Mouse (Mus musculus) urinary bladder, postnatal 14 days (tissue): Measurements from ENCODE around the gene Akt3.

Experiments used
- DNase-seq: peaks from one replicate; pipeline ENCODE4 v3.0.0; 2021; ENCODE audit warnings: low spot score

Gene Akt3

GRCm38 (mm10) chr1:177258034-177258342 lies at the start of gene Akt3:
Gene Akt3, minus strand, starts transcription at chr1:177258203.
- DNase-seq = no peak

DNA sequence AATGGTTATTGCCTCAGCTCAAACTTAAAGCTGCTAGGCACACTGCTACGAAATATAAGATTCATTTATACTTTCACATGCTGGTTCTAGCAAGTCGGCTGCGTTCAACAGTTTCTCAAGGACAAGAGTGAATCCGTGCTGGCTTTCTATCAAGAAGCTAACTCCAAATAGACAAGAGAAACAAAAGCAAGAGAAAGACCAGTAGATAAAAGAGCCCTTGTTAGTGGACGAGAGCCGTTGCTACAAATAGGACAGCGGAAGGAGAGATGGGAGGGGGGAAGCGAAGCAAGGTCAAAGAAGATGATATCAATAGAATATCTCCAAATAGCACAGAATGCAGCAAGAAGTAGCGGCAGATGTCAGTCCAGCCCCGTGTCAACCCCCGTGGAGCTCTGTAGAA lies 49.5 kb upstream of the Akt3 start:
- no peak for DNase-seq

DNA sequence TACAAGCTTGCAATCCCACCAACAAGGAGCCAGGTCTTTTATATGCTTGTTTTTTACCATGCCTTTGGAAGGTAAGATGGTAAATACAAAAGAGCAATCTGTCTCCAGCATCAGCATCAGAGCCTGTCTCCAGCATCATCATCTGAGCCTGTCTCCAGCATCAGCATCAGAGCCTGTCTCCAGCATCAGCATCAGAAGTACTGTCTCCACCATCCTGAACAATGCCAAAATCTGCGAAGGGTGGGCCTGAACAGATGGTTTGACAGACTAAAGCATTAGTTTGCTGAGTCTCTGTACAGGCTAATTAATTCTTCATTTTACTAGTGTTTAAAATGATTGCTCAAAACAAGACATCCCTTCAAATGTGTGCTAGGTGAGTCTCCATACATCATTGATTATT lies 40.2 kb upstream of the Akt3 start:
- no peak for DNase-seq

DNA sequence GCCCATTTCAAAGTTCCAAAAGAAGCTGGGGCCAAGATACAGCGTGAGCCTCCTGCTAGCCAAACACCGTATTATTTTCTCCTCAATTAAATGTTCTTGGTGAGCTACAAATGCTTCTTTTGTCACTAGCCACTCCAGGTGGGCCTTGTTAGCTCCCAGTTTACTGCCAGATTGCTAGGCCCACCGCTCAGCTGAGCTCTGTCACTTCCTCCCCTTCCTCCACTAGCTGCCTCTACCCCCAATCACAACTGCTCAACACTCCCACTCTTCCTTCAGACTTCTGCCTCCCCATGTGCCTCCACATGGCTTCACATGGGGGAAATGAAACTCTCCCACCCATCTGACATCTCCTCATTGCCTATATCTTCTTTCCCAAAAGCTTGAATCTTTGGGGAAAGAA lies 28.8 kb upstream of the Akt3 start:
- DNase-seq = no peak

- no peak for DNase-seq
Measured at GRCm38 (mm10) chr1:177281925-177282324, 23.9 kb upstream of the Akt3 start.

- no peak for DNase-seq
Measured at GRCm38 (mm10) chr1:177277361-177277760, 19.4 kb upstream of the Akt3 start.

DNA sequence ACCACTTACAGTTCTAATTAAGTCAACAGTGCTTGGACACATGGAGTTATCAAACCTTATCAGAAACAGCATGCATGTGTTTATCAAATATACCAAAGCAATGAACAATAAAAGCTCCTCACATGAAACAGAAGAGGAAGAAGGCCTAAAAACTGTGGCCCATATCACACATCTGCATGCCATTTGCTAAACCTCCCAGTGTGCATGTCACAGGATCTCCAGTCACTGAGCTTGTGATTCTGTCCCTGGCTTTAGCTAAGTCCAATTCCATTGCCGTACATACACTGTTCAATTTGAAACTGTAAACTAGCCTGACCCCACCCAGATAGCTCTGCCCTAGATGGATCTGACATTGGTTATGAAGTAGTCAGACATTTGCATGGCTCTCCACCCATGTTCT lies 9.6 kb upstream of the Akt3 start:
- DNase-seq = no peak

GRCm38 (mm10) chr1:177262926-177263325 lies 4.9 kb upstream of the Akt3 start:
- DNase-seq = no peak

DNA sequence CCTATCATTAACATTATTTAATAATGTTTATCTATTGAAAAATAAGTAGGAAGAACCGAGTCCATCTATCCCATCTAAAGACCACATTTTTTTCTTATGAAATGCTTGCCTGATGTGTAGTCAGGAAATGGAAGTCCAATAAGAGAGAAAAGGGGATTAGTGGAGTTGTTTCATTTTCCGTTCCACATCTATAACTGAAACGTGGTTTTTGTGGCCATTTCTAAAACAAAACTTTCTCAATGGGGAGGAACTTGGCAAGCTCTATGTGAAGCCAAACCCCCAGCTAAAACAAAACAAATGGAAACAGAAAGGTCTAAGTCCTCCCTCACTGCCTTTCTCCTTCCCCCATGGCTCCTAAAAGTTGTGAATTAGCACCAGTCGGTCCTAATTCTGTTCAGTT lies 2.8 kb upstream of the Akt3 start:
- no peak for DNase-seq

DNA sequence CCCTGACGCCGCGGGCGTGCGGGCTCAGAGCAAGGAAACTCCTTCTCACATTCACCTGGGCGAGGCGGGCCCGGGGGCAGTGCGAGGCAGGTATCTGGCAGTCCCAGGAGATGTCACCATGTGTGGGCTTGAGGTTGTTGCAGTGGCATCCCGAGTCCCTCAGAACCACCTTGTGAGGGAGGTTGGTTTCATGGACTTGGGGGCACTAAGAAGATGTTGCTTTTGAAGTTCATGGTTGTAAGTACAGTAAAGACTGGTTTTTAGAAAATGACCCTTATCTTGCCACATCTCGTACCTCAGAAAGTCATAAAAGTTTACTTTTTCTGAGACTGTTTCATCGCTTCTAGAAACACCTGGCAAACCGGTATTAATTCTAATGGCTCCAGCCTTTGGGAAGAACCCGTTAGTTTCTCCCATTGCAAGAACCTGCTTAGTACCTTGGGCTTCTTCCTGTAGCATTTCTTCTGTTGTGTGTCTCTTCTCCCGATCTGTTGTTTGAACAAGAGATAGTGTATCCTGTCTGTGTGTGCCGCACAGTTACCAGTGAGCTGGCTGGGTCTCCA lies 1.1 kb upstream of the Akt3 start:
- DNase-seq = no peak

- DNase-seq = peak; percentile 78
Measured at GRCm38 (mm10) chr1:177258343-177259037, 487 bp upstream of the Akt3 start.

- DNase-seq = peak; percentile 46
Measured at GRCm38 (mm10) chr1:177257178-177258033, 597 bp downstream of the Akt3 start.

GRCm38 (mm10) chr1:177248638-177249037 lies 9.4 kb downstream of the Akt3 start:
- DNase-seq = peak; percentile 4

GRCm38 (mm10) chr1:177238368-177238767 lies 19.6 kb downstream of the Akt3 start:
- DNase-seq = no peak

GRCm38 (mm10) chr1:177236695-177237094 lies 21.3 kb downstream of the Akt3 start:
- no peak for DNase-seq

DNA sequence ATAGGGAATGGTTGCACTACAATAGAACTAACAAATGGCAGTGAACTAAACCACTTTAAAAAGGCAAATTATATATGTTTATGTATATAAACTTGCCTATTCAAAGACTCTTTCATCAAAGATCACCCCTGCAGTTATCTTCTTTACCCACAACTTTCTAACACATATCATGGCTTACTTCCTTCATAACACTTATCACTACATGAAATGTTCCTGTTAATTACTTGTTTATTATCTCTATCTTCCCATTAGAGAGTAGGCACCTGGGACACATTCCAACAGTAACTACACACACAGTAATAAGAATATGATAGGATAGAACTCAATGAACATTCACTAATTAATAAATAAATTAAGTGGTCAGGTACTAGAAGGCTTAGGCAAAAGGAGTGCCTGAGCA lies 21.8 kb downstream of the Akt3 start:
- DNase-seq = no peak

- no peak for DNase-seq
Measured at GRCm38 (mm10) chr1:177234462-177234861, 23.5 kb downstream of the Akt3 start.

GRCm38 (mm10) chr1:177231122-177231521 lies 26.9 kb downstream of the Akt3 start:
- DNase-seq = no peak

DNA sequence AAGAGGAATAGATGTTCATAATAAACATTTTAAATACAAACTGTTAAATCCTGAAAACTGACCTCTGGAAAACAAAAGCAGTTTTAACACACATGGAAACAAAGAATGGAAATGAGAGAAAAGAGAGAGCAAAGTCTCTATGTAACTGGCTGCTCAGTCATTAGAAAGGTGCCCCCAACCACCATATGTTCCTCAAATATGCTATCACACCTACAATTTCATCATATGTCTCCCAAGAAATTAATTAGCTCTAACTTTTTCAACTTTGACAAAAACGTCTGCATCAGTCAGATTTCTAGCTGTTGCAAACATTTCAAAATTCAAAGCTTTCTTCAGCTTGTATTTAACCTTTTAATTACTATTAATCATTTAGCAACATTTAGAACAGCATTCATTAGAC lies 59.0 kb downstream of the Akt3 start:
- no peak for DNase-seq

DNA sequence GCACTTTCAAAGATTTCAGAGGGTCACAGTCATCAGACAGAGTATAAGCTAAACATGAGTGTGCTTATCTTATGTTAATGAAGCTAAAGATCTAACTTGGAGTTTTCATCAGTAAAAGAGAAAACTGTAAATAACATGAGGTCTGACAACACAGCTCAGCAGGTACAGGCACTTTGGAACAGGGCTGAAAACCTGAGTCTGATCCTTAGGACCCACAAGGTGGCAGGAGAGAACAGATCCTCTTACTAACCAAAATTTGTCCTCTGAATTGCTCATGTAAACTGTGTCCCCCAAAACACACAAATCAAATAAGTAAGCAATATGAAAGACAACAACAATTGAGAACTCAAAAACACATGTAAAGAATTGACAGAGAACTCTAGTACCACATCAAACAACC lies 62.8 kb downstream of the Akt3 start:
- DNase-seq = no peak

DNA sequence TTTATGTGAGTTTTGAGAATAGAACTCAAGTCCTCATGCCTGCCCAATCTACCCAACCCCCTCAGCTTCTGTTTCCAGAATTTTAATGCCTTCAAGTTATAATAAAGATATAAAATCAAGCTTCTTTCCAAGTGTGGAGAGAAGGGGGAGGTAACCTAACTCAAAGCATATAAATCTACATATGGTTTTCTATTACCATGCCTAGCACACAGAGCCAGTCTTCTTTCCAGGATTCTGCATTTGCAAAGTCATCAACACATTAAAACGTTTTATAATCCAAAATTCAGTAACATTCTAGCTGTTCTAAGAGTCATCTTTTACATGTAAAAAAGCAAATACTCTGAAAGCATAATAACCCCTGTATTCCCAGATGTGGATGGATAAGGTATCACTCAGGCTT lies 63.7 kb downstream of the Akt3 start:
- DNase-seq = no peak

DNA sequence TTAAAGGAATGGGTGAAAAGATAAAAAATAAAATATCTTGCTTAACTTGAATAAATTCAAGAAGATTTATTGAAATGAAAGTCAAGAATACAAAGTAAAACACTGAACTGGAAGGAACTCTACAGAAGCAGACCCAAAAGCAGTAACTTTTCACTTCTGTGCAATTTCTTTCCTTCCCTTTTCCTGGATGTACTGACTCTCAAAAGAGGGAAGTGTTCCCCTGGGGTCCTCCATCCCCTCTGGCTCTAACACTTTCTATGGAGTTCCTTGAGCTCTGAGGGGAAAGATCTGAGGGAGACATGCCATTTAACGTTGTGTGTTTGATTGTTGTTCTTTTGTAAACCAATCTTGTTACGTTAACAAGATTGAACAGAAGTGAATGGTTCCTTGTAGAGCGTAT lies 66.4 kb downstream of the Akt3 start:
- DNase-seq = no peak

DNA sequence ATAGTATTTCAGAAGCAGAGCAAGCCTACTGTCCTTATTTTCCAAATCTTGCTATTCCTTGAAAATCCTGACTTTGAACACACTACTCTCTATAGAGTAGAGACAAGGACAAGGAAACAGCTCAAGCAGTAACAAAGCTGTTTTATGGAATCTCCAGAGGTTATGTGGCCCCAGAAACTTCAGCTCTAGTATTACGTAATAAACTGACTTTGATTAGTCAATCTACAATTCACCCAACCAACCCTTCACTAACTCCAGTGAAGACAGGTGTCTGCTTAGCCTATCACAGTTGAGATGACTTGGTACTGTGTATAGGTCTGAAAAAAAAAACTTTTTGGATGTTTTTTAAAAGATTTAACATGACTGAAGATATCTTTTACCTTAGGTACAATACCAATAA lies 67.6 kb downstream of the Akt3 start:
- DNase-seq = no peak
